Mouse (Mus musculus): ENCODE data around the gene Trim30c.
"Not testable (repeated sequence)": the region's sequence is repeated elsewhere in the genome, so short reads cannot be mapped to it uniquely, and the experiment has no call there.

The Trim30c gene

GRCm38 (mm10) chr7:104400698-104401097 lies at the start of gene Trim30c:
TSS of gene Trim30c (minus strand) at chr7:104400837.
- DNase-seq (ENCODE audit: low read depth, low spot score) = no peak

- DNase-seq (ENCODE audit: low read depth, low spot score) = no peak
Measured at GRCm38 (mm10) chr7:104445961-104446645, 45.5 kb upstream of the Trim30c start.

- no peak for DNase-seq (ENCODE audit: low read depth, low spot score)
Measured at GRCm38 (mm10) chr7:104404460-104404950, 3.9 kb upstream of the Trim30c start.

- no peak for DNase-seq (ENCODE audit: low read depth, low spot score)
Measured at GRCm38 (mm10) chr7:104401140-104401539, 503 bp upstream of the Trim30c start.

GRCm38 (mm10) chr7:104398492-104398891 lies 2.1 kb downstream of the Trim30c start:
- no peak for DNase-seq (ENCODE audit: low read depth, low spot score)

- DNase-seq (ENCODE audit: low read depth, low spot score) = no peak
Measured at GRCm38 (mm10) chr7:104369736-104370414, 30.8 kb downstream of the Trim30c start, which contains the start of gene Trim30b. TSS of gene Trim30b (minus strand) at chr7:104369884.

- DNase-seq (ENCODE audit: low read depth, low spot score) = no peak
Measured at GRCm38 (mm10) chr7:104366339-104366738, 34.3 kb downstream of the Trim30c start.

- DNase-seq (ENCODE audit: low read depth, low spot score) = no peak
Measured at GRCm38 (mm10) chr7:104353600-104353967, 47.1 kb downstream of the Trim30c start.

GRCm38 (mm10) chr7:104352717-104353599 lies 47.7 kb downstream of the Trim30c start, which contains the start of gene Trim12c:
TSS of gene Trim12c (minus strand) at chr7:104353362.
- DNase-seq (ENCODE audit: low read depth, low spot score) = no peak

- DNase-seq (ENCODE audit: low read depth, low spot score) = not testable (repeated sequence)
Measured at GRCm38 (mm10) chr7:104348043-104348442, 52.6 kb downstream of the Trim30c start.

- DNase-seq (ENCODE audit: low read depth, low spot score) = not testable (repeated sequence)
Measured at GRCm38 (mm10) chr7:104340744-104341143, 59.9 kb downstream of the Trim30c start.

GRCm38 (mm10) chr7:104335547-104335946 lies 65.1 kb downstream of the Trim30c start:
- not testable (repeated sequence) for DNase-seq (ENCODE audit: low read depth, low spot score)
